Mouse (Mus musculus) olfactory bulb, adult 2 months (tissue): ENCODE measurements around the gene Farp1.

ENCODE experiments used
- CTCF ChIP-seq: fragments of 200-500 bp; IDR thresholded peaks from 2 replicates; pipeline ENCODE4 v1.5.1; 2012; ENCODE audit warnings: low read depth, mild to moderate bottlenecking, low read length, moderate library complexity; ENCODE audit not compliant: insufficient read depth
- POLR2A ChIP-seq: fragments of 200-500 bp; IDR thresholded peaks from 2 replicates; pipeline ENCODE4 v1.6.1; 2012; ENCODE audit warnings: mild to moderate bottlenecking, low read depth, low read length, moderate library complexity; ENCODE audit not compliant: insufficient read depth

GRCm38 (mm10) chr14:121097640-121098435 is 62.8 kb downstream of the Farp1 start:
- no peak for TF ChIP-seq POLR2A
- TF ChIP-seq CTCF = no peak
